Mouse (Mus musculus): ENCODE measurements at regions not wholly inside any gene's neighbourhood (a gene's known extent, or its start where the extent isn't known, plus 50 kb on each side); places are given as distances from the start of the nearest gene placed in this dataset.

DNA sequence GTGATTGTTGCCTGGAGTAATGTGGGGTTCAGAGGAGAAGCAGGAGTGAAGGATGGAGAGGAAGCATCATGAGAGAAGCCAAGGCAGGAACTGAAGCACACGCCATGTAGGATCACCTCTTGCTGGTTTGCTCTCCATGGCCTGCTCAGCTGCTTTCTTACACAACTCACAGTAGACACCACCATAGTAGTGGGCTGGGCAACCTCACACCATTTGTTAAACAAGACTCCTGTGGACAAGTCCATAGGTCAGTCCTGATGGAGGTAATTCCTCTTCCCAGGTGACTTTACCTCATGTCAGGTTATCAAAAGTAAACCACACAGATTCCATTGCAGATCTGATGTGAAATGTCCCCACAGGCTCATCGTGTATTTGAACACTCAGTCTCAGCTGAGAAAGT is 285.5 kb upstream of the Hs6st1 start:
- TF ChIP-seq POLR2A (IDR thresholded peaks at IDR 0.05; ENCODE audit: low read depth, low read length) (no peak), CTCF (conservative IDR thresholded peaks at IDR 0.05; ENCODE audit: insufficient read depth, insufficient read length, low read depth, low read length) (no peak)

Data from kidney, adult 2 months (tissue).